21 mouse cellular contexts compared by ENCODE assay signal in the genomic region with DNA sequence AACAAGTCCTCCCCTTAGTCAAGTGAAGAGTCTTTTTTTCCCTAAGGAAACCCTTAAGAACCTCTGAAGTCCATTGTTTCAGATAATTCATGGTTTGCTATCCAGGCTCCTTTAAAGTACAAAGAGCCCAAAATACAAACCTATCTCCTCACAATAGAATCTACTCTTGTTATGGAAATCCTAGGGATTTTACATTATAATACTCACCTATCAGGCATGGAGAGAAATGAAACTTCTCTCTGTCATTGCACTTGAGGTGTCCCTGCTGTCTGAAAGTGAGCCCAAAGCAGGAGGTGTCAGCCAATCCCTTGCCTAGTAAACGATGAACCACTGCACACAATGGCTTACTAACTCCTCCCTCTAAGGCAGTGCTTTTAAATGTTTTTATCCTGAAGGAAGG. TPM values are rescaled to one million over a fixed set of nuclear protein-coding genes. Genes with fewer than 3 reads are reported as not detected.
DNase-seq lines count a peak whose midpoint lies in the region; ATAC-seq and TF ChIP-seq lines count a peak whose summit lies in the region.
"Had no signal": no experiment of that assay in that cellular context is flagged by ENCODE, and none has a peak within 500 bp of the region (broad histone marks: within the 10 kb centered on the region; RNA-seq: fewer than 3 reads in every experiment).

No protein-coding gene starts in this region.

- H3K4me3 ChIP-seq in ES-E14 (ENCODE audit: insufficient read depth in 1 of 2, low read depth in 1 of 2, low read length in 2 of 2, poor library complexity in 1 of 2, severe bottlenecking in 1 of 2) = no peak overlapping the region
- H3K4me3 ChIP-seq: embryonic facial prominence, embryonic 13.5 days; embryonic facial prominence, embryonic 15.5 days; erythroblast, embryonic 14.5 days; forebrain, embryonic 10.5 days; forebrain, embryonic 12.5 days had no signal

- no peak overlapping the region for H3K9ac ChIP-seq in ES-E14 (ENCODE audit: insufficient read depth, low read depth, low read length, poor library complexity, severe bottlenecking)
- H3K9ac ChIP-seq: embryonic facial prominence, embryonic 13.5 days; embryonic facial prominence, embryonic 15.5 days; forebrain, embryonic 12.5 days had no signal

- H3K4me1 ChIP-seq in ES-E14 (ENCODE audit: control insufficient read depth in 2 of 2, insufficient read depth in 2 of 2, low read length in 2 of 2, poor library complexity in 1 of 2) = no peaks in the 10 kb centered on the region

- peak; percentile 39 for DNase-seq in ES-E14 (ENCODE audit: low read depth, low spot score)
- DNase-seq in WW6 (ENCODE audit: low read depth, low spot score) = peak; percentile 29
- DNase-seq in lung, adult 18-20 months = no peak
- no peak for DNase-seq in gastrocnemius, adult 8-10 months (ENCODE audit: low spot score in 2 of 2)
- DNase-seq: adrenal gland, adult 8-10 months; adrenal gland, postnatal 14 days; adrenal gland, postnatal 36 days; cerebellum, adult 11 months; cerebellum, adult 18-20 months; cerebellum, adult 8-10 months; cerebellum, adult 9-11 months; cerebellum, postnatal 25 days had no signal

- H3K9me3 ChIP-seq in ES-E14 (ENCODE audit: control insufficient read depth, insufficient read depth, low read depth, low read length) = no peaks in the 10 kb centered on the region
- H3K9me3 ChIP-seq: embryonic facial prominence, embryonic 13.5 days; embryonic facial prominence, embryonic 15.5 days; forebrain, embryonic 10.5 days; forebrain, embryonic 12.5 days had no signal

- no peak overlapping the region for H3K27ac ChIP-seq in ES-E14 (ENCODE audit: insufficient read depth, low read depth, low read length, poor library complexity, severe bottlenecking)
- H3K27ac ChIP-seq: embryonic facial prominence, embryonic 13.5 days; embryonic facial prominence, embryonic 15.5 days; forebrain, embryonic 10.5 days; forebrain, embryonic 12.5 days had no signal

- no peak for ATAC-seq in cerebellum, adult (ENCODE audit: insufficient number of reproducible peaks, low FRiP score, low TSS enrichment)
- ATAC-seq: activated CD4-positive, CD25-positive, alpha-beta regulatory T cell, adult 4 months; forebrain, embryonic 14.5 days; forebrain, embryonic 16.5 days had no signal

- in situ Hi-C loops in ES-E14 (cut with MboI; ENCODE audit: low sequenced_read_pairs in 2 of 2, unreplicated experiment in 2 of 2) = no loop called here

- no peaks in the 10 kb centered on the region for H3K36me3 ChIP-seq in ES-E14 (ENCODE audit: control insufficient read depth, insufficient read depth, low read length, poor library complexity, severe bottlenecking)
- H3K36me3 ChIP-seq: embryonic facial prominence, embryonic 13.5 days; embryonic facial prominence, embryonic 15.5 days; forebrain, embryonic 10.5 days; forebrain, embryonic 12.5 days had no signal

TF ChIP-seq in ES-E14, 5 proteins besides CTCF, POLR2A, EP300 and RAD21:
- TF ChIP-seq ZC3H11A (IDR thresholded peaks at IDR 0.05; ENCODE audit: borderline replicate concordance, low read depth, low read length) = no peak
- no peak for TF ChIP-seq HCFC1 (IDR thresholded peaks at IDR 0.05; ENCODE audit: borderline replicate concordance, insufficient read depth, low read length)
- no peak for TF ChIP-seq CHD2 (IDR thresholded peaks at IDR 0.05; ENCODE audit: low read depth, low read length)
- no peak for TF ChIP-seq MAFK (IDR thresholded peaks at IDR 0.05; ENCODE audit: insufficient read depth, low read depth, low read length)
- no peak for TF ChIP-seq ZNF384 (IDR thresholded peaks at IDR 0.05; ENCODE audit: low read depth, low read length)

RNA-seq across cellular contexts. Expression of a gene that starts 39.2 kb away (rescaled TPM):
- 0.22 TPM in 1 of 2 replicates, not detected in the other for total RNA-seq in ES-E14 (2012; rRNA removed)
- 1 to 10 TPM; 2.2 to 3.2 (median 2.6) TPM for total RNA-seq in gastrocnemius, adult 8-10 months (2022)

Comparison
In these comparisons a context has a peak if more than half of its experiments do, and no peak if none do; other contexts are left out.
1. DNase-seq: peak in ES-E14 (single experiment) and WW6 (single experiment); none in lung, adult 18-20 months (0 of 2) and gastrocnemius, adult 8-10 months (0 of 2).